Mouse (Mus musculus) urinary bladder, postnatal 25 days (tissue): Measurements from ENCODE around the gene Acaa1a.
"Not testable (repeated sequence)": the region's sequence is repeated elsewhere in the genome, so short reads cannot be mapped to it uniquely, and the experiment has no call there.

Experiments
- DNase-seq: peaks from one replicate; pipeline ENCODE4 v3.0.0; 2022; ENCODE audit warnings: low spot score

The Acaa1a gene

DNA sequence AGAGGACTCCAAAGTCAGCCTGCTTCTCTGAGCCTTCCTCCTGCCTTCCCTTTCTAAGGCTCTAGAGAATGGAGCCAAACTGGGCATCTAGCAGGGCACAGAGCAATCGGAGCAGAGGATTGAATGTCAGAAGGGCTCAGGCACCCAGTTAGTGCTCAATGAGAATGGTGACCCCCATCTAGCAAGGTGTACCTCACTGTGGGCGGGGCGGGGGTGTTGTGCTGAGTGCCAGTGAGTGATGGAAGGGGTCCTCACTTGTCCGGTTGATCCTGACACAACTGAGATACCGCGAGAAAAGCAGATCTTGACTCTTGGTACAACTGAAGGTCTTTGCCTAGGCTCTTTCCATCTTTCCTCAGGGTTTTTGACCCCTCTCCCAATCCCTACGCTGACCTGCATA lies 370 bp upstream of the Acaa1a start:
- DNase-seq = no peak

DNA sequence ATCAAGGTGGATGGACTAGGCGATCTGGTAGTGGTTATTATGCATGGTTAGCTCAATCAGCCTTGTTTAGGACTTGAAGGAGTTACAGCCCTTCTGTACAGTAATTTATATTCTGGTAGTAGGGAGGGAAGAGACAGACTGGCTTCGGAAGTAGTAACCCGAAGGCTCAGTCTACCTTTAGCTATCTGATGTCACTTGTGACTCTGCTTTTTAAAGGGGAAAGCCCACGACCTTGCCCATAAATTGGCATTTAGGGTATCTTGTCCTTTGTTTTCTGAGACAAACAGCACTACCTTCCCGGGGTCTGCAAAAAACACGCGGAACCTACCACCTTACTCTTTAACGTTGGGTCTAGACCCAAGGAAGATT lies 720 bp downstream of the Acaa1a start:
- DNase-seq = peak; percentile 16

DNA sequence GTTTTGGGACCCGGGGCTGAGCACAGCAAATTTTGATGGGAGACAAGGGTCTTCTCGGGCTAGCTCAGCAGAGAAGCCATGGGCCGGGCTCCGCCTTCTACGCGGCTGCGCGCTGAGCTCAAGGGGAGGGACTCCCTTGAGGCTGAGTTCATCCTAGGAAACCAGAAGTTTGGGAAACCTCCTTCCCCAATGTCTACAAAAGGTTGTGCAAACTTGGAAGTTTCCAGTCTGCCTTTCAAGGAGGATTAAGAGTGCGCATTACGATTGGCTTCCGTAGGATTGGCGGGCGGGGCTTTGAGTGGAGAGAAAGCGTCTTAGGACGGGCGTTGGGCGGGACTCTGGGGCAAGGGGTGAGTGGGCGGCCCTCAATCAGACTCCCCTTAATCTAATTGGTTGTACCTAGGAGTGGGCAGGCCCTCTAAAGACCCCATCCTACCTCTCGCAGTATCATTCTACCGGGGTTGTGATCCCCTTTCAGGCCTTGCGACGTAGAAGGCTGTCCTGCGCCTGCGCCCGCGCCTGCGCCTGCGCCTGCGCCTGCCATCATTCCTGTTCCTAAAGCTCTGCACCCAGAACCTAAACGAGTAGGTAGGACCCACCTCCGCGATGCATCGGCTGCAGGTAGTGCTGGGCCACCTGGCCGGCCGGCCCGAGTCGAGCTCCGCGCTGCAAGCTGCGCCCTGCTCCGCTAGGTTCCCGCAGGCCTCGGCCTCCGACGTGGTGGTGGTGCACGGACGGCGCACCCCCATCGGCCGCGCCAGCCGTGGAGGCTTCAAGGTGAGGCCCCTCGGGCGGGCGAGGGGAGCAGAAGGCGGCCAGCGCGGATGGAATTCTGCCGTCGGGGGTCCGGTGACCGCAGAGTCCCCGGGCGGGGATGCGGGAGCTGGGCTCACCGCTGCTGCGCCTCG lies 1.7 kb downstream of the Acaa1a start, which contains the start of gene Myd88:
Myd88 (minus strand) TSS at position 503 of the 908 bp plus-strand sequence.
- peak; percentile 84 for DNase-seq

GRCm38 (mm10) chr9:119342728-119343127 lies 3.3 kb downstream of the Acaa1a start:
- DNase-seq = no peak

- no peak for DNase-seq
Measured at GRCm38 (mm10) chr9:119346376-119346775, 6.9 kb downstream of the Acaa1a start.

DNA sequence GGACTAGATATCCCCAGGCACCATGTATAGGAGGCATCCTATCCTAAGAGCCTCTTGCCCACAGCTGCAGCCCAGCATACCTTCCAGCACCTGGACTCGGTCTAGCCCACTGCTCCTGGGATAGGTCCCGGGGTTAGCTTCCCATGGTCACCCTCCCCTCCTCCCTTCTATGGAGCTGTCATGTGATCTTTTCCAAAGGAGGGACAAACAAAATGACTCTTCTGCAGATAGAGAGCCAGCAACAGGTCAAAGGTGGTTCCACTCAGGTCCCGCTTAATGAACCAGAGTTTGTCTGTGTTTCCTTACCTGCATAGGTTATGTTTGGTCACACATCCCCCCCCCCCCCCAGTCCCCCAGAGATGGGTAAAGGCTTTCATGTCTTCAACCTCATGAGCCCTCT lies 11.1 kb downstream of the Acaa1a start:
- no peak for DNase-seq

DNA sequence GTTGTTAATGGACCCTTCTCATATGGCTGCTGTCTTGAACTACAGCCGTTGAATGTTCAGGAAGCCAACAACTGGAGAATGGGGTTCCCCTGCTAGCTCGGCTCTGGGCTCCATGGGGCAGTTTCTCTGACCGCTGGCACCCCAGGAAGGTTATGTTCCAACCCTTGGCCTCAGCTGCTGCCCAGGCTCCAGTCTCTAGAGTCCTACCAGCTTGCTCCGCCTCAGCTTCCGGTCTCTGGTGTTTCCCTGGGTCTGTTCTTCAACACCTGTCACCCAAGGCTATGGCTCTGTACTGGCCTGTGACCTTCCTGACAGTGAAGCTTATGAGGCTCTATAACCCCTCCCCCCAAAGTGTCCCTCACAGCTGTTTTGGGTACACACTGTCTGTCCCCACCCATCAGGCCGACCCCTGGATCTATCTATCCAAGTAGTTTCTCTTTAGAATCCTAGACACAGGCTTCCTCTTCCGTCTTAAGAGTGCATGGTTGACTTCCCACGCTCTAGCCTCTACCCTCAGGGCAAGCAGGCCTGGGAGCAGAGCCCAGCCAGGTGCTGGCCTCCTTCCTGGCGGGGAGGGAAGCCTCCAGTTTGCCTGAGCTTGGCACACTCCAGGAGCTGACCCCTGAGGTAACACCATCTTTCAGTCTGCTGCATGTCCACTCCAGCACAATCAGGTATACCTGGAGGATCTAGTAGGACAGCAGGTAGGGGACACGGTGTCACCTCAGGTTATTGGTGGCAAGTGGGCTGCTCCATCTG lies 11.7 kb downstream of the Acaa1a start:
- DNase-seq = no peak

DNA sequence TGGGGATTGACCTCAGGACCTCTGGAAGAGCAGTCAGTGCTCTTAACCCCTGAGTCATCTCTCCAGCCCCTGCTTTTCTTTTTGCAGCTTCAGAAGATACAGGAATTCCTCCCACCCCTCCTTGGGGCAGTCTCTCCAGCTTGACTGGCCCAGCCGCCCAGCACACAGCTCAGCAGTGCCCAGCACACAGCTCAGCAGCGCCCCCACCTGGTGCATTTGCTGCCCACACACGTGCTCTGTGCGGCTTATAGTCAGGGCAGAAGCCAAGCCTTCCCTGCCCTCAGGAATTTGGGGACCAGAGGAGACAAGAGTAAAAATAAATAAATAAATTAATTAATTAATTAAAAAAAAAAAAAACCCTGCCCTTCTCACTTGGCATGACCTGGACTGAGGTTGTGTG lies 12.6 kb downstream of the Acaa1a start:
- DNase-seq = peak; percentile 83

GRCm38 (mm10) chr9:119353926-119354325 lies 14.4 kb downstream of the Acaa1a start:
- DNase-seq = no peak

DNA sequence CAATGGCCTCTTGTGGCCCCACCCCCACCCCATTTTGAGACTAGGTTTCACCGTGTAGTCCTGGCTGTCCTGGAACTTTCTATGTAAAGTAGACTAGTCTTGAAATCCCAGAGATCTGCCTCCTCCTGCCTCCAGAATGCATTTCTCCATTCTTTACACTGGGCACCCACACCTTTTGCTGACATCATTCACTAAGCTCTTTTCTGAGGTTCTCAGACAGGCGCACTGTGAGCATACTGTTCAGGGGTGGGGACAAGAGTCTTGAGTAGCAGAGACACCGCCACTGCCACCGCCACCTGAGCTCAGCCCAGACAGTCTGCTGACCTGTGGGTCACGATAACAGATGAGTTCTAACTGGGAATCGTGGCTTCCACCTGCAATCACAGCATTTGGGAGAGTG lies 16.5 kb downstream of the Acaa1a start:
- DNase-seq = no peak

DNA sequence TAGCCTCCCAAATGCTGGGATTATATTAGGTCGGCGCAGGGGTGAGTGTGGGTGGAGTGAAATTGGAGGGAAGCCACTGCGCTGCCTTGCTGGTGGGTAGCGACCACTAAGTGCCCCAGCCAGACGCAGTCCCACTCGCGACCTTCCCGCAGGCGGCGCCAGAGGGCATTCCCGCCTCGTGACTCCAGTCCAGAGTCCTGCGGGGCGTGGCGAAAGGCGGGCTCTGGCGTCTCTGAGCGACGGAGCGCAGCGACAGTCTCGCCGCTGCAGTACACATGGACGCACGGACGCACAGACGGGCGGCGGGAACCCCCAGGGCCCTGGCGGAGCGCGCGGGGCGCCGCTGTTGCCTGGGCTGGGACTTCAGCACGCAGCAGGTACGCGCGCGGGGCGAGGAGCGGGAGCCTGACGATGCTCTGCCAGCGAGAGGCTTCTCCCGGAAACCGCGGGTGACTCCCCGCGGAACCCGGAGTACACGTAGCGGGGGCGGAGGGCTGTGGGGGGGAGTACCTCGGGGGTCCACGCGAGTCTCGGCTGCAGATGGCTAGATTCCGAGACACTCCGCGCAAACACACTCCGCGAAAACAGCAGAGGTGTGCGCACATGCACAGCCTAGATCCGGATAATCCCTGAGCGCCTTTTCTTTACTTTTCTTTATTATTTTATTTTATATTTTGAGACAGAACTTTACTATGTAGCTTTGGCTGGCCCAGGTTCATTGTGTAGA lies 18.0 kb downstream of the Acaa1a start, which contains the start of gene Xylb:
Xylb (plus strand) TSS at position 51 of the 727 bp plus-strand sequence.
- peak; percentile 91 for DNase-seq

DNA sequence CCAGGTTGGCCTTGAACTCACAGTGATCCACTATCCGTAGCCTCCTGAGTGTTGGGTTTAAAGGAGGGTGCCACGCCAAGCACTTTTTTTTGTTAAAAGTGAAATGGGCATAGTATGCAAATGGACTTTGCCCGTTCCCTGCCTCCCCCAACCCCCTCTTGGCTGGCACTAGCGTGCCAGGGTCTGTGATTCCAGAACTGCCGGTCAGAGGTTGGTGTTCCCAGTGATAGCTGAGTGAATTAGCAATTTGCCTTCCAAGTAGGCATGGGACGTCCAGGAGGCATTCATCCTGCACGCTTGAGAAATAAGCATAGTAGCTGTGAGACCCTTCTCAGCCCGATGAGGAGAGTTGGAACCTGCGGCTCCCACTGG lies 18.6 kb downstream of the Acaa1a start:
- no peak for DNase-seq

DNA sequence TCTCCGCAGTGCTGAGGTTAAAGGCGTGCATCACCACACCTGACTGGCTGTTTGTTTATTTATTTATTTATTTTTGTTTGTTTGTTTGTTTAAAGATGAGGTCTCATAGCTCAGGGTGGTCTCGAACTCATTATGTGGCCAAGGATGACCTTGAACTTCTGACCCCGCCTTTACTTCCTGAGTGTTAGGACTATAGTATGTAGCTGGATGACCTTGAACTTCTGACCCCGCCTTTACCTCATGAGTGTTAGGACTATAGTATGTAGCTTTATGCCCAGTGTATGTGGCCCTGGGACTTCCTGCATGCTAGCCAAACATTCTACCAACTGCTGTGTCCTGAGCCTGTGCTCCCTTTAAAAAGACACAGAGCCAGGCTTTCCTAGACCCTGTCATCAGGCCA lies 21.9 kb downstream of the Acaa1a start:
- no peak for DNase-seq

DNA sequence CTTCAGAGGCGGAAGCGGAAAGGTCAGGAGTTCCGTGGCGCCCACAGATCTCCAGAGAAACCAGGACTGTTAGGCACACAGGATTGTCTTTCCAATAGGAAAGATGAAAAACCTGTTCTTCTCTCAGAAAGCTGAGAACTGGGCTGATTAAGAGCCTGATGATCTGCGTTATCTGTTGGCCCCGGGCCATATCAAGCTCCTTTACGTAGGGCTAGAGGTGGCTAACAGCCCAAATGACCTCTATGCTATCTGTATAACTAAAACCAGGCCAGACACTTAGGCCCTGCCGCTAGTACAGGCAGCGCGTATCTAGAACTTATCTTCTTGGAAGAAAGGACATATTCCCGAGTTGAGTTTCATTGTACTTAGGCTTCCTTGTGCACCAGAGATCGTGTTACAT lies 23.8 kb downstream of the Acaa1a start:
- no peak for DNase-seq

DNA sequence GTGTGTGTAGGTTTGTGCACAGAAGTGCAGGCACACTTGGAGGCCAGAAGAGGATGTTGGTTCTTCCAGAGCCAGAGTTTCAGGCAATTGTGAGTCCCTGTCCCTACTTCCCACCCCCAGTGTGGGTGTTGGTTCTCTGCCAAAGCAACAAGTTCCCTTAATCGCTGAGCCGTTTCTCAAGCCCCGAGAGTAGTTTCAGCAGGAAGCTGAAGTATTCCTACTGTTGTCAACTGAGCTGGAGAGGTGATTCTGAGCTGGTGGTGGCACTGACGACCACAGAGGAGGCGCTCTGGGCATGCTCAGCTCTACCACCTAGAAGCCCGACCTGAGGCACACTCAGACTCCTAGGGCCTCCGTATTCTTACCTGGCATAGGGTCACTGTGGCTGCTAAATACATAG lies 25.8 kb downstream of the Acaa1a start, which contains the start of gene Slc22a14:
Slc22a14 (minus strand) TSS at position 270 of the 400 bp plus-strand sequence.
- DNase-seq = no peak

- no peak for DNase-seq
Measured at GRCm38 (mm10) chr9:119368367-119368766, 28.9 kb downstream of the Acaa1a start.

DNA sequence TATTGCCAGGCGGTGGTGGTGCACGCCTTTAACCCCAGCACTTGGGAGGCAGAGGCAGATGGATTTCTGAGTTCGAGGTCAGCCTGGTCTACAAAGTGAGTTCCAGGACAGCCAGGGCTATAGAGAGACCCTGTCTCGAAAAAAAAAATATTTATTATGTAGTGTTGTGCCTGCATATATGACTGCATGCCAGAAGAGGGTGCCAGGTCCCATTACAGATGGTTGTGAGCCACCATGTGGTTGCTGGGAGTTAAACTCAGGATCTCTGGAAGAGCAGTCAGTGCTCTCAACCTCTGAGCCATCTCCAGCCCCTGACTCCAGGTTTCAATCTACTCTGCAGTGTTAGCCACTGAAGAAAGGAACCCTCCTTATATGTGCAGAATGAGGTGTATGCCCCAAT lies 31.3 kb downstream of the Acaa1a start:
- not testable (repeated sequence) for DNase-seq

DNA sequence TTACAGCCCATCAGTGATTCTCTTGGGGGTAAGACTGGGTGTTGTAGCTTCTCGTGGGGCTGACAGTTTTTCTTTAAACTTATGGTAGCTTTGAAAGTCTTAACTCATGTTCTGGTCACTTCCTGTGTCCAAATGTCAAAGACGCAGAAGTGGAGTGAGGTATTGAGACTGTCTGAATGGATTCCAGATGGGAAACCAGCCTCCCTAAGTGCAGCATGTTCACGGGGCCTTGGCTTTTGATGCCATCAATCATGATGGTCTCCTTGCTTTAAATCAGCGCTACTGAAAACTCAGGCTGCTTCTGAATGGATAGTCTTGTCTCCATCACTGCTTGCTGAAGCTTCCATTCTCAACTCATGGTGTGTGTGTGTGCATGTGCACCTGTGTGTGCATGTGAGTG lies 31.8 kb downstream of the Acaa1a start:
- no peak for DNase-seq

- DNase-seq = no peak
Measured at GRCm38 (mm10) chr9:119375008-119375407, 35.5 kb downstream of the Acaa1a start.

GRCm38 (mm10) chr9:119375556-119375955 lies 36.1 kb downstream of the Acaa1a start:
- DNase-seq = no peak

- DNase-seq = no peak
Measured at GRCm38 (mm10) chr9:119378231-119378630, 38.8 kb downstream of the Acaa1a start.

- no peak for DNase-seq
Measured at GRCm38 (mm10) chr9:119382603-119383002, 43.1 kb downstream of the Acaa1a start.
